Mouse (Mus musculus): ENCODE results near the gene Nck1. TPM values are rescaled to one million over a fixed set of nuclear protein-coding genes. Genes with fewer than 3 reads are reported as not detected.
A peak's percentile ranks its signal among the peaks of the same experiment; 100 is the strongest.

Nck1 gene
- 10 to 100 TPM; 33.1 to 35.6 TPM for total RNA-seq (2021)
- long read RNA-seq, experiment 1, full-length matches to known transcripts = 13 of 15 reads
- long read RNA-seq, experiment 1, partial matches to known transcripts = 1 of 15 reads
- long read RNA-seq, experiment 1, other reads (novel, unspliced or antisense) = 1 of 15 reads
- long read RNA-seq, experiment 2, full-length matches to known transcripts = 8 of 11 reads
- long read RNA-seq, experiment 2, partial matches to known transcripts = 3 of 11 reads
- long read RNA-seq, experiment 2, other reads (novel, unspliced or antisense) = 0 of 11 reads

GRCm38 (mm10) chr9:100545715-100546593 is at the start of gene Nck1:
TSS of gene Nck1 (minus strand) at chr9:100546134.
- Histone ChIP-seq H3K4me3 (peak within 1 kb of the TSS; percentile 75), H3K27ac (peak within 1 kb of the TSS; percentile 98)
- TF ChIP-seq CTCF (IDR thresholded peaks at IDR 0.05) = peak; percentile 76
- peak; percentile 100 for DNase-seq (ENCODE audit: extremely low spot score in 1 of 2, low spot score in 2 of 2)
- intact Hi-C loops (cut with DNase I) = loop anchor here (1.0 to 10.0 kb wide), 4 partner anchors 25 to 369 kb away; partner anchors contain the start of gene Slc35g2

GRCm38 (mm10) chr9:100590462-100590861 is 44.5 kb upstream of the Nck1 start:
- no peak for TF ChIP-seq CTCF (IDR thresholded peaks at IDR 0.05)
- no peak for DNase-seq (ENCODE audit: extremely low spot score in 1 of 2, low spot score in 2 of 2)
- H3K4me3 ChIP-seq = no peak overlapping the region
- H3K27ac ChIP-seq = no peak overlapping the region
- intact Hi-C loops (cut with DNase I) = no loop called here

DNA sequence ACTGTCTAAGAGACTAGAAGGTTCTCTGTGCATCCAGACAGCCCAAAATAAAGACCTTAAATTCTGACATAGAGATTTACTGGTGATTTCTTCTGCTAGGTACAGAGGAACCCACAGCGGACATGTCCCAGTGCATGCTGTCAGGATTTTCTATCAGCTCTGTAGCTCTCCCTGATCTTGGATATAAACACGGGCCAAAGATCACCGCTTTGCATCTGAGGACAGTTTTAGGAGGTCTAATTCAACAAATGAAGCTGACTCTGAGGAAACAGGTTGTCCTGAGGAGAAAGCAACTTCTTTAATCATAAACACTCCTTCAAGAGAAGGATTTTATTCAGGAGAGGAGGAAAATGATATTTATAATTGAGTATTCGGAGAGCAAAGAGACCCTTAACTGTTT is 38.1 kb upstream of the Nck1 start:
- intact Hi-C loops (cut with DNase I) = no loop called here
- no peak overlapping the region for H3K27ac ChIP-seq
- H3K4me3 ChIP-seq = no peak overlapping the region
- TF ChIP-seq CTCF (IDR thresholded peaks at IDR 0.05) = no peak
- no peak for DNase-seq (ENCODE audit: extremely low spot score in 1 of 2, low spot score in 2 of 2)

DNA sequence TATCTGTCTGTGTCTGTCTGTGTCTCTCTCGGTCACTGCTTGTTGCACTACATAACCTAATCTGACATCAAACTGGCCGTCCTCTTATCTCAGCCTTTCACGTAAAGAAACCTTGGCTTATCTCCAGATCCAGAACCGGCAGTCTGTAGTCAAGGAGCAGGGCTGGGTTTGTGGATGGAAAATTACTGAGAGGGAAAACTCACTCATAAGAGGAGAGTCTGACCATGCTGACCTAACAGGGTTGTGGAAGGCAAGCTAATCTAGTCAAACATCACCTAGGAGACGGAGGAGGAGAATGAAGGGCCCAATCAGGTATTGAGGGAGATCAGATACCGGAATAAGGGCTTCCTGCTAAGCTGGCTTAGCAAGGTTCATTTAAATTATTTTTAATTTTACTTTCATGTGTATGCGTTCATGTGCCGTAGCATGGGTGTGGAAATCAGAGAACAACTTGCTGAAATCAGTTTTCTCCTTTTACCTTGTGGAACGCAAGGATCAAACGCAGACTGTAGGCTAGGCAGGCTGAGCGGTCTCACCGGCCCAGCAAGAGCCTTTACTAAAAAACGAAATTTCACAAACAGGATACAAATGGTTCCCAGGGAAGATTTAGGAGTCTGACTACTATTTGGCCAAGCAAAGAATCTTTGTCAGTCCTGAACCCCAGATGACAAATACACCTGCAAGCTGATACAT is 37.1 kb upstream of the Nck1 start:
- DNase-seq (ENCODE audit: extremely low spot score in 1 of 2, low spot score in 2 of 2) = no peak
- H3K4me3 ChIP-seq = no peak overlapping the region
- TF ChIP-seq CTCF (IDR thresholded peaks at IDR 0.05) = no peak
- intact Hi-C loops (cut with DNase I) = no loop called here
- H3K27ac ChIP-seq = no peak overlapping the region

- Histone ChIP-seq H3K4me3 (no peak overlapping the region), H3K27ac (no peak overlapping the region)
- DNase-seq (ENCODE audit: extremely low spot score in 1 of 2, low spot score in 2 of 2) = no peak
- intact Hi-C loops (cut with DNase I) = no loop called here
- no peak for TF ChIP-seq CTCF (IDR thresholded peaks at IDR 0.05)
These were observed 35.9 kb upstream of the Nck1 start for GRCm38 (mm10) chr9:100581543-100582492.

DNA sequence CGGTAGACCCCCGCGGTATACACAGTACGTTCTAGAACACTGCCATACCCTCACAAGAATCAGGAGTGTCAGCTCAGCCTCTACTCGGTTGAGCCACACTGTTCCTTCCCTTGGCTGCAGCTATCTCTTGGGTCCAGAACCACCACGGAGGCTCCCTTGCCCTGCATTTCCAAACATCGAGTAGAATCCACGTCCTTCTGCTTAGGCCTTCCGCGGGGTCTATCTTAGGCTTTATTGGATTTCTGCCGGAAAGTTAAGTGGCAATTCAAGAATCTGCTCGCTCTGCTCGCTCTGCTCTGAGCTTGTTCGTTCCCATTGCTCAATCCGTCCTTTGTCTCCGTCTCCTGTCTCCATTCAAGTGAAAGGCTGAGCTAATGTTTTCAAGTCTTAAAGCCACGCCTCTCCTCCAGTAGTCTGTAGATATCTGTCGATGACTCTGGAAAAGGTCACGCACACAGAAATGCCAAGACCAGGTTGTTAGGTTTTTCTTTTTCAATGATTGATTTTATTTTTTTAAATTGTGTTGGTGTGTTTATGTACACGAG is 34.3 kb upstream of the Nck1 start:
- no peak overlapping the region for H3K4me3 ChIP-seq
- no peak for DNase-seq (ENCODE audit: extremely low spot score in 1 of 2, low spot score in 2 of 2)
- TF ChIP-seq CTCF (IDR thresholded peaks at IDR 0.05) = no peak
- intact Hi-C loops (cut with DNase I) = no loop called here
- H3K27ac ChIP-seq = no peak overlapping the region

DNA sequence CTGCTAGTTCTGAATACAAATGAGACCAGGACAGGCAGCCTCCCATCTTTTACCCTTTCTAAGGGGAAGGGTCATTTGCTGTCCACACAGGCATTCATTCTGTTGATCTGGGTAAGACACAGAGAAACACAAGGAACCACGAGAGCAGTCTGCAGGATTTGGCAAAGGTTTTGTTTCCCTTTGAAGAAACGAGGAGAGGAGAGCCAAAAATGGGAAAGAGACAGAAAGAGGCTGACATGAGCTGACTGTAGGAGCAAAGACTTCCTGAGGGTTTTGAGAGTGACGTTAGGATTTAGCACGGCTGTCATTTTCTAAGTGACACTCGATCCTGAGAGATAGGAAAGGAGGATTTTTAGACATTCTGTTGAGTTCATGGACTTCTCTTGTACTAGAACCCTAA is 28.0 kb upstream of the Nck1 start:
- H3K27ac ChIP-seq = no peak overlapping the region
- no peak overlapping the region for H3K4me3 ChIP-seq
- TF ChIP-seq CTCF (IDR thresholded peaks at IDR 0.05) = no peak
- intact Hi-C loops (cut with DNase I) = loop anchor here (5.0 kb wide), 1 partner anchor 33 kb away; no protein-coding TSS in a partner anchor
- DNase-seq (ENCODE audit: extremely low spot score in 1 of 2, low spot score in 2 of 2) = no peak

GRCm38 (mm10) chr9:100573300-100573699 is 27.4 kb upstream of the Nck1 start:
- intact Hi-C loops (cut with DNase I) = loop anchor here (5.0 kb wide), 1 partner anchor 34 kb away; no protein-coding TSS in a partner anchor

GRCm38 (mm10) chr9:100571511-100571910 is 25.6 kb upstream of the Nck1 start:
- no peak for TF ChIP-seq CTCF (IDR thresholded peaks at IDR 0.05)
- no peak for DNase-seq (ENCODE audit: extremely low spot score in 1 of 2, low spot score in 2 of 2)
- H3K27ac ChIP-seq = no peak overlapping the region; the same call in 1 of the 2 replicates
- intact Hi-C loops (cut with DNase I) = loop anchor here (2.0 to 5.0 kb wide), 3 partner anchors 25 to 71 kb away; partner anchors contain the start of gene Nck1
- H3K4me3 ChIP-seq = peak overlapping the region; percentile 80

More at GRCm38 (mm10) chr9:100573300-100573699, 27.4 kb upstream of the Nck1 start:
- no peak overlapping the region for H3K4me3 ChIP-seq
- no peak overlapping the region for H3K27ac ChIP-seq
- TF ChIP-seq CTCF (IDR thresholded peaks at IDR 0.05) = no peak
- DNase-seq (ENCODE audit: extremely low spot score in 1 of 2, low spot score in 2 of 2) = no peak

- Histone ChIP-seq H3K4me3 (peak within 1 kb of the TSS; percentile 80), H3K27ac (peak within 1 kb of the TSS; percentile 83)
- TF ChIP-seq CTCF (IDR thresholded peaks at IDR 0.05) = no peak; the same call in 1 of the 2 replicates
- intact Hi-C loops (cut with DNase I) = loop anchor here (2.0 to 5.0 kb wide), 3 partner anchors 24 to 72 kb away; partner anchors contain the start of gene Nck1
- peak; percentile 46 to 48 for DNase-seq (ENCODE audit: extremely low spot score in 1 of 2, low spot score in 2 of 2)
These were observed 24.8 kb upstream of the Nck1 start, which contains the start of gene Slc35g2 for GRCm38 (mm10) chr9:100570626-100571233. TSS of gene Slc35g2 (minus strand) at chr9:100571090.

Measured in left cerebral cortex, adult 2 months (tissue).